Mouse (Mus musculus): ENCODE data around the gene Umad1.

Umad1 gene

GRCm38 (mm10) chr6:8259004-8259666 is at the start of gene Umad1, which contains the start of the genes Rpa3 and Gm45062:
Gene Umad1, plus strand, starts transcription at chr6:8259288.
Gene Rpa3, minus strand, starts transcription at chr6:8259173.
Gene Gm45062, plus strand, starts transcription at chr6:8259450.
- in situ Hi-C loops (cut with MboI, MseI): loop anchor here in 1 of 2 experiments (5.0 kb wide), 1 partner anchor 47 kb away; no protein-coding TSS in a partner anchor

- in situ Hi-C loops (cut with MboI, MseI): loop anchor here in 1 of 2 experiments (5.0 to 10.0 kb wide), 2 partner anchors 47 to 355 kb away; partner anchors contain the start of genes Gm45062, Rpa3 and Umad1
Observed at GRCm38 (mm10) chr6:8209866-8210186, 49.3 kb upstream of the Umad1 start.

GRCm38 (mm10) chr6:8210661-8211060 is 48.4 kb upstream of the Umad1 start:
- in situ Hi-C loops (cut with MboI, MseI): loop anchor here in 1 of 2 experiments (5.0 kb wide), 1 partner anchor 47 kb away; the partner anchor contains the start of genes Gm45062, Rpa3 and Umad1

GRCm38 (mm10) chr6:8227035-8227434 is 32.1 kb upstream of the Umad1 start:
- in situ Hi-C loops (cut with MboI, MseI): no loop called here

- in situ Hi-C loops (cut with MboI, MseI): no loop called here
Observed at GRCm38 (mm10) chr6:8228596-8228995, 30.5 kb upstream of the Umad1 start.

GRCm38 (mm10) chr6:8258316-8258715 is 772 bp upstream of the Umad1 start:
- in situ Hi-C loops (cut with MboI, MseI): loop anchor here in 1 of 2 experiments (5.0 kb wide), 1 partner anchor 46 kb away; no protein-coding TSS in a partner anchor

GRCm38 (mm10) chr6:8259667-8260044 is 568 bp downstream of the Umad1 start:
- in situ Hi-C loops (cut with MboI, MseI): loop anchor here in 1 of 2 experiments (5.0 kb wide), 1 partner anchor 47 kb away; no protein-coding TSS in a partner anchor

GRCm38 (mm10) chr6:8271047-8271446 is 12.0 kb downstream of the Umad1 start:
- in situ Hi-C loops (cut with MboI, MseI): no loop called here

GRCm38 (mm10) chr6:8274387-8275054 is 15.4 kb downstream of the Umad1 start:
- in situ Hi-C loops (cut with MboI, MseI): loop anchor here in 1 of 2 experiments (5.0 kb wide), 1 partner anchor 223 kb away; no protein-coding TSS in a partner anchor

- in situ Hi-C loops (cut with MboI, MseI): loop anchor here in 1 of 2 experiments (5.0 kb wide), 1 partner anchor 222 kb away; no protein-coding TSS in a partner anchor
Observed at GRCm38 (mm10) chr6:8275098-8275497, 16.0 kb downstream of the Umad1 start.

- in situ Hi-C loops (cut with MboI, MseI): loop anchor here in 1 of 2 experiments (5.0 kb wide), 1 partner anchor 221 kb away; no protein-coding TSS in a partner anchor
Observed at GRCm38 (mm10) chr6:8276431-8276830, 17.3 kb downstream of the Umad1 start.

- in situ Hi-C loops (cut with MboI, MseI): loop anchor here in 1 of 2 experiments (5.0 kb wide), 1 partner anchor 219 kb away; no protein-coding TSS in a partner anchor
Observed at GRCm38 (mm10) chr6:8278426-8279002, 19.4 kb downstream of the Umad1 start.

GRCm38 (mm10) chr6:8283255-8283654 is 24.2 kb downstream of the Umad1 start:
- in situ Hi-C loops (cut with MboI, MseI): loop anchor here in 1 of 2 experiments (5.0 kb wide), 1 partner anchor 454 kb away; no protein-coding TSS in a partner anchor

GRCm38 (mm10) chr6:8285401-8285960 is 26.4 kb downstream of the Umad1 start:
- in situ Hi-C loops (cut with MboI, MseI): no loop called here

- in situ Hi-C loops (cut with MboI, MseI): no loop called here
Observed at GRCm38 (mm10) chr6:8286146-8286545, 27.1 kb downstream of the Umad1 start.

- in situ Hi-C loops (cut with MboI, MseI): no loop called here
Observed at GRCm38 (mm10) chr6:8288755-8289580, 29.9 kb downstream of the Umad1 start.

GRCm38 (mm10) chr6:8294048-8294784 is 35.1 kb downstream of the Umad1 start:
- in situ Hi-C loops (cut with MboI, MseI): loop anchor here in 1 of 2 experiments (5.0 kb wide), 1 partner anchor 63 kb away; no protein-coding TSS in a partner anchor

GRCm38 (mm10) chr6:8299066-8299863 is 40.2 kb downstream of the Umad1 start:
- in situ Hi-C loops (cut with MboI, MseI): no loop called here
